Mouse (Mus musculus) neural tube, embryonic 15.5 days (tissue): ENCODE results near the gene Eps8. TPM values are rescaled to one million over a fixed set of nuclear protein-coding genes. Genes with fewer than 3 reads are reported as not detected.
A peak's percentile ranks its signal among the peaks of the same experiment; 100 is the strongest.

ENCODE experiments used
- ATAC-seq: fragments of 200-750 bp; cut with Nextera tagmentation; 2 replicates; pipeline ENCODE4 v1.8.0; 2017; ENCODE audit warnings: mild to moderate bottlenecking, moderate TSS enrichment, moderate library complexity; ENCODE audit not compliant: low FRiP score
- H3K27ac ChIP-seq: fragments of 300-500 bp; sonication (generic); replicated peaks from 2 replicates; pipeline ENCODE4 v1.5.1; 2015; ENCODE audit warnings: mild to moderate bottlenecking, inconsistent platforms
- H3K27me3 ChIP-seq: fragments of 300-500 bp; sonication (generic); replicated peaks from 2 replicates; pipeline ENCODE4 v1.6.1; 2015; ENCODE audit warnings: inconsistent platforms
- H3K36me3 ChIP-seq: fragments of 300-500 bp; sonication (generic); 2 replicates; pipeline ENCODE4 v1.6.1; 2015; ENCODE audit warnings: inconsistent platforms
- H3K4me1 ChIP-seq: fragments of 300-500 bp; sonication (generic); 2 replicates; pipeline ENCODE4 v1.6.1; 2015; ENCODE audit warnings: inconsistent platforms
- H3K4me2 ChIP-seq: fragments of 300-500 bp; sonication (generic); 2 replicates; pipeline ENCODE4 v1.6.1; 2015; ENCODE audit warnings: inconsistent platforms, mild to moderate bottlenecking, moderate library complexity
- H3K4me3 ChIP-seq: fragments of 300-500 bp; sonication (generic); replicated peaks from 2 replicates; pipeline ENCODE4 v1.5.1; 2015; ENCODE audit warnings: mild to moderate bottlenecking, inconsistent platforms
- H3K9ac ChIP-seq: fragments of 300-500 bp; sonication (generic); replicated peaks from 2 replicates; pipeline ENCODE4 v1.6.1; 2015; ENCODE audit warnings: mild to moderate bottlenecking, inconsistent platforms
- H3K9me3 ChIP-seq: fragments of 300-500 bp; sonication (generic); replicated peaks from 2 replicates; pipeline ENCODE4 v1.6.1; 2016; ENCODE audit warnings: inconsistent platforms
- WGBS: fragments of 180-500 bp; shearing (Covaris S2); methylation state at CpG from one replicate; pipeline ENCODE4 v1.1.7; 2015; ENCODE audit warnings: mixed read lengths; 5-methylcytosine and 5-hydroxymethylcytosine counted together
- polyA plus RNA-seq: library from polyadenylated mRNA; unstranded; fragments of >200 nt; fragmentation: Nextera tagmentation; extraction: Ambion mirVana; gene quantifications from 2 replicates; pipeline ENCODE4 v1.2.1, GENCODE M21; 2015

Gene Eps8
- polyA plus RNA-seq, 1 experiment from 2014 or later = 22.5 TPM

GRCm38 (mm10) chr6:137540800-137541199 lies 113.9 kb downstream of the Eps8 start:
- no peaks in the 10 kb centered on the region for H3K9me3 ChIP-seq
- H3K4me1 ChIP-seq = peaks cover 10% of the 10 kb centered on the region
- no peak overlapping the region for H3K27ac ChIP-seq
- no peak overlapping the region for H3K9ac ChIP-seq
- ATAC-seq = no peak
- no peak overlapping the region for H3K4me3 ChIP-seq
- no peak overlapping the region for H3K4me2 ChIP-seq
- peaks cover 3% of the 10 kb centered on the region; the same call in 1 of the 2 replicates for H3K36me3 ChIP-seq
- no peaks in the 10 kb centered on the region for H3K27me3 ChIP-seq
- WGBS = 78% methylated on average over 5 of the region's 5 CpGs

- Histone ChIP-seq H3K27me3 (no peaks in the 10 kb centered on the region), H3K27ac (no peak overlapping the region), H3K4me3 (no peak overlapping the region), H3K36me3 (peaks cover 4% of the 10 kb centered on the region; the same call in 1 of the 2 replicates), H3K9me3 (no peaks in the 10 kb centered on the region), H3K4me1 (peaks cover 10% of the 10 kb centered on the region), H3K4me2 (no peak overlapping the region), H3K9ac (no peak overlapping the region)
- ATAC-seq = no peak
- WGBS = 89% methylated on average over 6 of the region's 6 CpGs
Measured at GRCm38 (mm10) chr6:137540346-137540745, 114.3 kb downstream of the Eps8 start.

- H3K4me1 ChIP-seq = peaks cover 10% of the 10 kb centered on the region
- no peak overlapping the region for H3K27ac ChIP-seq
- no peak overlapping the region for H3K9ac ChIP-seq
- H3K27me3 ChIP-seq = no peaks in the 10 kb centered on the region
- H3K36me3 ChIP-seq = peaks cover 4% of the 10 kb centered on the region; the same call in 1 of the 2 replicates
- WGBS = 66% methylated on average over 7 of the region's 7 CpGs
- H3K9me3 ChIP-seq = no peaks in the 10 kb centered on the region
- no peak overlapping the region for H3K4me3 ChIP-seq
- no peak for ATAC-seq
- no peak overlapping the region for H3K4me2 ChIP-seq
Measured at GRCm38 (mm10) chr6:137539219-137539618, 115.5 kb downstream of the Eps8 start.

GRCm38 (mm10) chr6:137532758-137533157 lies 121.9 kb downstream of the Eps8 start:
- ATAC-seq = no peak
- H3K27ac ChIP-seq = no peak overlapping the region
- no peak overlapping the region for H3K4me2 ChIP-seq
- no peaks in the 10 kb centered on the region for H3K27me3 ChIP-seq
- H3K9me3 ChIP-seq = no peaks in the 10 kb centered on the region
- no peaks in the 10 kb centered on the region for H3K4me1 ChIP-seq
- no peak overlapping the region for H3K9ac ChIP-seq
- WGBS = 93% methylated on average over 8 of the region's 8 CpGs
- H3K36me3 ChIP-seq = peaks cover 4% of the 10 kb centered on the region; the same call in 1 of the 2 replicates
- no peak overlapping the region for H3K4me3 ChIP-seq

GRCm38 (mm10) chr6:137525769-137526168 lies 128.9 kb downstream of the Eps8 start:
- no peaks in the 10 kb centered on the region for H3K27me3 ChIP-seq
- no peak for ATAC-seq
- no peaks in the 10 kb centered on the region for H3K36me3 ChIP-seq
- no peaks in the 10 kb centered on the region for H3K9me3 ChIP-seq
- no peak overlapping the region for H3K9ac ChIP-seq
- H3K4me1 ChIP-seq = peaks cover 4% of the 10 kb centered on the region; the same call in 1 of the 2 replicates
- no peak overlapping the region for H3K4me2 ChIP-seq
- H3K4me3 ChIP-seq = no peak overlapping the region
- 26% methylated on average over 3 of the region's 3 CpGs for WGBS
- no peak overlapping the region for H3K27ac ChIP-seq

GRCm38 (mm10) chr6:137520343-137520704 lies 134.4 kb downstream of the Eps8 start:
- WGBS = 47% methylated on average over 8 of the region's 8 CpGs
- peak overlapping the region; percentile 6; the same call in 1 of the 2 replicates for H3K4me2 ChIP-seq
- H3K9me3 ChIP-seq = no peaks in the 10 kb centered on the region
- no peak overlapping the region for H3K9ac ChIP-seq
- no peak for ATAC-seq
- H3K4me3 ChIP-seq = no peak overlapping the region
- H3K27me3 ChIP-seq = no peaks in the 10 kb centered on the region
- H3K27ac ChIP-seq = no peak overlapping the region
- no peaks in the 10 kb centered on the region for H3K36me3 ChIP-seq
- peaks cover 13% of the 10 kb centered on the region for H3K4me1 ChIP-seq

GRCm38 (mm10) chr6:137519529-137520342 lies 134.9 kb downstream of the Eps8 start:
- H3K4me3 ChIP-seq = no peak overlapping the region
- no peak overlapping the region for H3K27ac ChIP-seq
- H3K4me1 ChIP-seq = peaks cover 13% of the 10 kb centered on the region
- H3K36me3 ChIP-seq = no peaks in the 10 kb centered on the region
- no peaks in the 10 kb centered on the region for H3K9me3 ChIP-seq
- WGBS = 19% methylated on average over 11 of the region's 11 CpGs
- peak overlapping the region; percentile 6; the same call in 1 of the 2 replicates for H3K4me2 ChIP-seq
- H3K9ac ChIP-seq = no peak overlapping the region
- no peaks in the 10 kb centered on the region for H3K27me3 ChIP-seq
- peak; percentile 83 for ATAC-seq

- no peaks in the 10 kb centered on the region; the same call in 1 of the 2 replicates for H3K36me3 ChIP-seq
- H3K4me3 ChIP-seq = no peak overlapping the region
- no peak overlapping the region for H3K27ac ChIP-seq
- ATAC-seq = no peak
- H3K4me1 ChIP-seq = peaks cover 5% of the 10 kb centered on the region
- no peaks in the 10 kb centered on the region for H3K27me3 ChIP-seq
- WGBS = 88% methylated on average over 4 of the region's 4 CpGs
- H3K4me2 ChIP-seq = no peak overlapping the region
- no peak overlapping the region for H3K9ac ChIP-seq
- H3K9me3 ChIP-seq = no peaks in the 10 kb centered on the region
Measured at GRCm38 (mm10) chr6:137514872-137515271, 139.8 kb downstream of the Eps8 start.

GRCm38 (mm10) chr6:137512753-137513152 lies 141.9 kb downstream of the Eps8 start:
- ATAC-seq = no peak
- no peaks in the 10 kb centered on the region; the same call in 1 of the 2 replicates for H3K36me3 ChIP-seq
- 83% methylated on average over 5 of the region's 5 CpGs for WGBS
- H3K4me1 ChIP-seq = no peaks in the 10 kb centered on the region
- no peaks in the 10 kb centered on the region for H3K9me3 ChIP-seq
- H3K4me2 ChIP-seq = no peak overlapping the region
- H3K4me3 ChIP-seq = no peak overlapping the region
- H3K27me3 ChIP-seq = no peaks in the 10 kb centered on the region
- H3K9ac ChIP-seq = no peak overlapping the region
- no peak overlapping the region for H3K27ac ChIP-seq

- H3K4me3 ChIP-seq = no peak overlapping the region
- no peaks in the 10 kb centered on the region; the same call in 1 of the 2 replicates for H3K36me3 ChIP-seq
- H3K9ac ChIP-seq = no peak overlapping the region
- H3K27me3 ChIP-seq = no peaks in the 10 kb centered on the region
- 75% methylated on average over 14 of the region's 14 CpGs for WGBS
- no peak overlapping the region for H3K27ac ChIP-seq
- H3K4me2 ChIP-seq = no peak overlapping the region
- no peaks in the 10 kb centered on the region for H3K9me3 ChIP-seq
- ATAC-seq = no peak
- H3K4me1 ChIP-seq = no peaks in the 10 kb centered on the region
Measured at GRCm38 (mm10) chr6:137509341-137510045, 145.2 kb downstream of the Eps8 start.

GRCm38 (mm10) chr6:137508936-137509335 lies 145.7 kb downstream of the Eps8 start:
- H3K36me3 ChIP-seq = no peaks in the 10 kb centered on the region; the same call in 1 of the 2 replicates
- no peak overlapping the region for H3K4me2 ChIP-seq
- H3K27me3 ChIP-seq = no peaks in the 10 kb centered on the region
- no peak overlapping the region for H3K9ac ChIP-seq
- H3K27ac ChIP-seq = no peak overlapping the region
- no peak for ATAC-seq
- H3K9me3 ChIP-seq = no peaks in the 10 kb centered on the region
- no peak overlapping the region for H3K4me3 ChIP-seq
- H3K4me1 ChIP-seq = no peaks in the 10 kb centered on the region
- 94% methylated on average over 19 of the region's 19 CpGs for WGBS

- 95% methylated on average over 7 of the region's 7 CpGs for WGBS
Measured at GRCm38 (mm10) chr6:137506563-137506962, 148.1 kb downstream of the Eps8 start.

More at GRCm38 (mm10) chr6:137506563-137506962, 148.1 kb downstream of the Eps8 start:
- Histone ChIP-seq H3K9me3 (no peaks in the 10 kb centered on the region), H3K4me1 (no peaks in the 10 kb centered on the region), H3K36me3 (no peaks in the 10 kb centered on the region; the same call in 1 of the 2 replicates), H3K27me3 (no peaks in the 10 kb centered on the region), H3K9ac (no peak overlapping the region), H3K4me2 (no peak overlapping the region), H3K27ac (no peak overlapping the region), H3K4me3 (no peak overlapping the region)
- no peak for ATAC-seq
